Mouse (Mus musculus) layer of hippocampus, postnatal 10 days (tissue): Measurements from ENCODE around the gene Oat. TPM values are rescaled to one million over a fixed set of nuclear protein-coding genes. Genes with fewer than 3 reads are reported as not detected.

ENCODE experiments used
- DNase-seq, 2 experiments: peaks; one replicate each; pipeline ENCODE4 v3.0.0; 2021; ENCODE audit warnings: low spot score in 2 of 2
- total RNA-seq, 2 experiments: library from RNA; stranded (reverse); gene quantifications; 2 replicates each; pipeline ENCODE4 v1.2.3; 2021

The Oat gene
- total RNA-seq, 2 experiments from 2014 or later: 69.3 to 72.7 TPM

DNA sequence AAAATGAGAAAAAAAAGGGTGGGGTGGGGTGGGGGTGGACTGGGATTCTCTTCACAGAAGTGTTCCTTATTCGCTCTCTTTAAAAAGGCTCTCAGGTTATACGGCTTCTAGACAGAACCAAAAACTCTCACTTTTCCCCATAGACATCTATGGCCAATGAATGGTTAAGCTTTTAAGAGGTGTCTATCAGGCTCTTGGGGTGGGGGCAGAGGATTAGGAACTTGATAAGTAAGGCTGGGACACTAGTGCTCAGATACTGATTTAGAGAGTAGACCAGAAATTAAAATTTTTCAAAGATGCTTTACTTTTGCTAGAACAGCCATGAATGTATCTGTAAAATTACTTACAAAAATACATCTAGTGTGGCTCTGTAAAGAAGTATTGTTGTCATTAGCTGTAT lies 18.1 kb upstream of the Oat start:
- DNase-seq: no peak

GRCm38 (mm10) chr7:132593762-132594161 lies 17.6 kb upstream of the Oat start:
- DNase-seq: no peak

GRCm38 (mm10) chr7:132589610-132590009 lies 13.4 kb upstream of the Oat start:
- DNase-seq: no peak

DNA sequence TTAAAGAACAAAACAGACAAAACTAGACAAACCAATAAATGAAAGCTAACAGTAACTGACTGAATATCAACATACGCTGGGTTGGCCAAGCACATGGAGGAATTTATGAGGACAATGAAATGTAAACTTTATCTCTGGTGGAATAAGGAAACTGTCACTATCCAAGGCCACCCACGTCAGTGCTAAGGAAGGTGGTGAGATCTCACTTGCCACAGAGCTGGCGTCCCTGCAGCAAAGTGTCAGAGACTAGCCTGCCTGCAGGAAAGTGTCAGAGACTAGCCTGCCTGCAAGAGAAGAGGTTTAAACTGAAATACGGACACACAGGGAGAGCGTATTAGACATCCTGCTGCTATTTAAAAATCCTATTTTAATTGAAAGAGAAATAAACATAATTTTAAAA lies 11.0 kb upstream of the Oat start:
- no peak for DNase-seq

DNA sequence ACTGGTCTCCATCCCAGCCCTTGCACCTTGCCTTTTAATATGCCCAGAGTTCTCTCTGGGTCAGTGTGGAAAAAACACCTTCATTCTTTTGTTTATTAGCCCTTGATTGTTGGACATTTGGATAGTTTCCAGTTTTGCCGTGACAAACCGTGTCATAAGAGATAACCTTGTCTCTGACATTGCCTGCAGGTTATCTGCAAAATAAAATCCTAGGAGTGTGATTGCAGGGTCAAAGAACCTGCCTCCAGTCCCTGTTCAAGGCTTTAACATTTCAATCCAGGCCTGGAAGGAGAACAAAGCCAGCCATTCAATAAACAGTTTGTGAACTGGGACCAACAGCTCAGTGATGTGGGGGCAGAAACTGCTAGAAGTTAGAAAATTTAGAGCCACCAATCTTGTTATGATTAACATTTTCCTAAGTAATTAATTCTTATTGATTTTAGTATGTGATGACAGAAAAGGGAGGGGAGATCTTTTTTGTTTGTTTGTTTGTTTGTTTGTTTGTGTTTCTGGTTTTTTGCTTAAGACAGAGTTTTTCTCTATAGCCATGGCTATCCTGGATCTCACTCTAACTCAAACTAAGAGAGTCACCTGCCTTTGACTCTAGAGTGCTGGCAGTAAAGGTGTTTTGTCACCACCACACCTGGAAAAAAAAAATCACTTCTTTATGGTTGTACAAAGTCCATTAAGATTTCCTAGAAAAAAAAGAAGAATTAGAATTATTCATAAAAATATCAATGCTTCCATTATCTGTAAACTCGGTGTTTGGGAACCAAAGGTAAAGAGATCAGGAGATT lies 9.7 kb upstream of the Oat start:
- no peak for DNase-seq

DNA sequence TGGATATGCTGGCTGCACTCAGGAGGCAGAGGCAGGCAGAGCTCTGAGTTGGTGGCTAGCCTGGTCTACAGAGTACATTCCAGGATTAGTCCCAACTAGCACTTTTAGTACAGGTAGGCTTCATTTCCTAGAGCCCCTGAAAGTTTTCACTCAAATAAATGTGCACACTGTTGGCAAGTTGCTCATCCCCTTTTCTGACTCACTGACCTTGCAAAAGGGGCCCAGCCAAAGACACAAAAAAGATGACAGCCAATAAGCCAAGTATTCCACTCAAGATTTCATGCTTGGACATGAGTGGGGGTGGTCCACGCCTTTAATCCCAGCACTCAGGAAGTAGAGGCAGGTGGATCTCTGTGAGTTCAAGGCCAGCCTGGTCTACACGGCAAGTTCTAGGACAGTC lies 5.2 kb upstream of the Oat start:
- no peak for DNase-seq

GRCm38 (mm10) chr7:132580511-132580910 lies 4.3 kb upstream of the Oat start:
- DNase-seq: no peak

DNA sequence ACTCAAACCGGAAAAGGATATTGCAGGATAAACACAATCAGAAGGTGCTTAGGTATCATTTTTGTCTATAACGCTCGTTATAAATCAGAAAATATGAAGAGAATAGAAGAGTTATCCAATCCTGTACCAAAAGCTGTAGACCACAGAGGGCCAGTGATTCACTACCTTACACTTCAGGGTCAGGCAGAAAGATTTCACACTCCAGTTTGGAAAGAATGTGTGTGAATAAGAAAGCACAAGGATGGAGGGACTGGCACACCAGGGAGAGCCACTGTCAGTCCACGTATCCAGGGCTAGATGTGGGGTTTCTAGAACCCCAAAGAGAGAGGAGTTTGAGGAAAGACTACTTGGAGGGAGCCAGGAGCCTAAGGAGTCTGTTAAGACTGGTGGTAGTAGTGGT lies 693 bp upstream of the Oat start:
- DNase-seq: no peak

- peak; percentile 83 to 85 for DNase-seq
These were observed 575 bp downstream of the Oat start for GRCm38 (mm10) chr7:132575623-132576022.

DNA sequence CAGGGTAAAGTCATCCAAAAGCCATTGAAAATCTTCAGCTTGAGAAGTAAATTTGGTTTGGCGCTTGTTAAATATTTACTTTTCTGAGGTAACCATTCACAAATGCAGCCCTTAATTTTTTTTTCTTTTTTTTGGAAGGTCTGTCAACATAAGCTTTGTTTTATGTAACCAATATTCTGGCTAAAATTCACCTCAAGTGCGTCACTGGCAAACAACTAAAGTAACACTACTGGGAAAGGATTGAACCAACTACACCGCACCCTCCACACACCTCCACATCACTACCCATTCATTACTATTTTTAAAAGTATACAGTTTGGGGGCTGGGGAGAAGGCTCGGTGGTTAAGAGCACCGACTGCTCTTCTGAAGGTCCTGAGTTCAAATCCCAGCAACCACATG lies 1.6 kb downstream of the Oat start:
- DNase-seq: no peak

- DNase-seq: no peak
These were observed 3.0 kb downstream of the Oat start for GRCm38 (mm10) chr7:132573205-132573604.

- DNase-seq: no peak
These were observed 3.5 kb downstream of the Oat start for GRCm38 (mm10) chr7:132572738-132573137.

GRCm38 (mm10) chr7:132571481-132571880 lies 4.7 kb downstream of the Oat start:
- DNase-seq: no peak

- DNase-seq: no peak
These were observed 6.1 kb downstream of the Oat start for GRCm38 (mm10) chr7:132570071-132570470.

GRCm38 (mm10) chr7:132568817-132569216 lies 7.4 kb downstream of the Oat start:
- no peak for DNase-seq

DNA sequence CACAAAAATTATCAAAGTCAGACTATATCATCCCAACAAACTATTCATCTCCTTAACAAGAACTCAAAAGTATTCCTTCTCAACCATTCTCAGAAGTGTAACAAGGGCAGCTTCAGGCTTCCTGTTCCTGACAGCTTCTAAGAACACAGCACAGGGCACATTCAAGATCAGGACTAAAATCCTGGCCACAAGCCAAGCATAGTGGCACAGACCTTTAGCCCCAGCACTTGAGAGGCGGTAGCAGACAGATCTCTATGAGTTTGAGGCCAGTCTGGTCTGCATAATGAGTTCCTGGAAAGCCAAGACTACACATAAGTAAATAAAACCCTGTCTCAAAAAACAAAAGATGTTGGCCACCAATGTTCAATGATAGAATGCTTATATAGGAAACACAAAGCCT lies 10.4 kb downstream of the Oat start:
- no peak for DNase-seq

GRCm38 (mm10) chr7:132559138-132559766 lies 16.9 kb downstream of the Oat start:
- no peak for DNase-seq

DNA sequence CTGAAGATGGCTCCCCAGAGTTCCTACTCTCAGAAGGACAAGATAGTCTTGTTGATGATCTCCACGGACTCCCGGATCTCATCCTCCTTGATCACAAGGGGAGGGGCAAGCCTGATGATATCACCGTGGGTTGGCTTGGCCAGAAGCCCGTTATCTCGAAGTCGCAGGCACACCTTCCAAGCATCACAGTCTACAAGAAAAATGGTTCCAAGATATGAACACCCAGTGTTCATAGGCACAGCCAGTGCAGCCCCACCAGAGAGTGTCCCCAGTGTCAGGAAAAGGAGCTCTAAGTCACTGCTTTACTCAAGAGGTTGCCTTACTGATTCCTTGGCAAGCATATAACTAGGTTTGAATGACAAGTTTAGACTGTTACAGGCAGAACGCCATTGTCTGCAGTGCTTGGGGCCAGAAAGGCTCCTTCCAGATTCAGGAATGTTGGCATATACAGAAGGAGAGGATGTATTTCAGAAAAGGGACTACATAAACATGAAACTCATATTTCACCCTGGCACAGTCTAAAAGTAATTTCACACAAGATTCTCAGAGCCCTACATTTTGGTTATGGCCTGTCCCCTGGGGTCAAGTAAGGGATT lies 18.0 kb downstream of the Oat start:
- no peak for DNase-seq

GRCm38 (mm10) chr7:132556575-132556974 lies 19.6 kb downstream of the Oat start:
- DNase-seq: no peak

GRCm38 (mm10) chr7:132555911-132556310 lies 20.3 kb downstream of the Oat start:
- no peak for DNase-seq

GRCm38 (mm10) chr7:132554091-132554490 lies 22.1 kb downstream of the Oat start:
- no peak for DNase-seq

- DNase-seq: peak; percentile 98 to 99
These were observed 24.7 kb downstream of the Oat start for GRCm38 (mm10) chr7:132551351-132552126.
